Mouse (Mus musculus) small intestine, adult 2 months (tissue): Measurements from ENCODE around the gene Pcolce. TPM values are rescaled to one million over a fixed set of nuclear protein-coding genes. Genes with fewer than 3 reads are reported as not detected.

Experiments used
- H3K27ac ChIP-seq: fragments of 200-500 bp; 2 replicates; pipeline ENCODE4 v1.5.1; 2012; ENCODE audit warnings: low read depth, low read length, control low read depth, inconsistent platforms; ENCODE audit not compliant: insufficient read depth
- H3K27me3 ChIP-seq: fragments of 200-500 bp; 2 replicates; pipeline ENCODE4 v1.6.1; 2012; ENCODE audit warnings: mild to moderate bottlenecking, moderate library complexity, low read length, inconsistent platforms; ENCODE audit not compliant: control insufficient read depth, insufficient read depth
- H3K36me3 ChIP-seq: fragments of 200-500 bp; 2 replicates; pipeline ENCODE4 v1.6.1; 2012; ENCODE audit warnings: mild to moderate bottlenecking, low read length, control low read depth, inconsistent platforms; ENCODE audit not compliant: control insufficient read depth, insufficient read depth
- H3K4me1 ChIP-seq: fragments of 200-500 bp; 2 replicates; pipeline ENCODE4 v1.6.1; 2012; ENCODE audit warnings: low read length, inconsistent platforms, mixed read lengths; ENCODE audit not compliant: control insufficient read depth, insufficient read depth, insufficient read length
- H3K4me3 ChIP-seq: fragments of 200-500 bp; 2 replicates; pipeline ENCODE4 v1.5.1; 2012; ENCODE audit warnings: low read depth, mild to moderate bottlenecking, control low read depth, inconsistent platforms, low read length, moderate library complexity
- CTCF ChIP-seq: fragments of 200-500 bp; IDR thresholded peaks from 2 replicates; pipeline ENCODE4 v1.5.1; 2012; ENCODE audit warnings: low read depth, mild to moderate bottlenecking, control low read depth, inconsistent platforms, low read length, moderate library complexity, mixed read lengths; ENCODE audit not compliant: insufficient replicate concordance, insufficient read length; ENCODE audit errors: extremely low read depth
- POLR2A ChIP-seq: fragments of 200-500 bp; IDR thresholded peaks from 2 replicates; pipeline ENCODE4 v1.6.1; 2012; ENCODE audit warnings: low read depth, mild to moderate bottlenecking, control low read depth, inconsistent platforms, low read length, moderate library complexity
- WGBS: fragments of 180-500 bp; shearing (Covaris S2); methylation state at CpG from one replicate; pipeline ENCODE4 v1.1.7; 2018; 5-methylcytosine and 5-hydroxymethylcytosine counted together
- polyA plus RNA-seq: library from polyadenylated mRNA; depleted of rRNA; stranded (reverse); fragments of >200 nt; gene quantifications from 2 replicates; pipeline ENCODE4 v1.2.3, GENCODE M21; 2012

Gene Pcolce
- polyA plus RNA-seq, 1 experiment: 30.4 TPM

DNA sequence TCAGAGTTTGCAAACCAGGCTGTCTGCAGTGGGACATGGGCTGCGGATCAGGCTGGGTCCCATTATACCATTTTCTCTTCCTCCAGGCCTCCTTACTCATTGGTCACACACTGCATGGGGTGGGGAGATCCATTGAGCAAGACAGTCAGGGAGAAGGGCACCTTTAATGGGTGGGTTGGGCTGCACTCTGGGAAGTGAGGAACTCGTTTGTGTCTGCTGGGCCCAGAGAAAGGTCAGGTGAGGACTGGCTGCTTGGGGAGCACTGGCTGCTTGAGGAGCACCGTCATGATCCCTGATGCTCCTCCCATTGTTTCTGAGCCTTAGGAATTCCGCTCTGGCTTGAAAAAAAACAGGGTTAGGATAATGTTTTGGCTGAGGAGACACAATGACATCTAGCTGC is 29.3 kb upstream of the Pcolce start:
- Histone ChIP-seq H3K36me3 (peaks cover 46% of the 10 kb centered on the region), H3K27me3 (no peaks in the 10 kb centered on the region), H3K4me1 (peaks cover 6% of the 10 kb centered on the region), H3K27ac (no peak overlapping the region), H3K4me3 (no peak overlapping the region)
- 48% methylated on average over 4 of the region's 4 CpGs for WGBS
- no peak for TF ChIP-seq POLR2A
- TF ChIP-seq CTCF: no peak

DNA sequence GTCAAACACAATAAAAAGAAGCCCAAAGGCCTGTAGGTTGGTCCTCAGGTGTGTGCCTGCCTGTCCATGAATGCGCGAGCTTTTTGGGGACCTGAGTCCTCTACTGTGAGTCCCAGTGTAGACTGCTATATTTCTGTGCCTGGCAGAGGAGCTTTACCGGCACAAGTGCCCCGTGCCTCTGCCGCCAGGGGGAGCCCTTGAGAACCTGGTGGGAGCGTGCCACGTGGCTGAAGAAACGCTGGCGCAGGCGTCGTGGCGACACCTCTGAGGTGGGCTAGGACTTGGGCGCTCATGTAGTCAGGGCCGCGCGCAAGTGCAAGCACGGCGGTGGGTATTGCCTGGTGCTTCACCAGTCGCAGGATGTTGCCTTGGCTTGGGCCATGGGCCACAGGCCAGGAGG is 27.5 kb upstream of the Pcolce start, which contains the start of gene Sap25:
Gene Sap25, plus strand, starts transcription at position 281 of the 400 bp plus-strand sequence.
- WGBS: 82% methylated on average over 19 of the region's 19 CpGs
- TF ChIP-seq CTCF: peak; percentile 38; the same call in 1 of the 2 replicates
- 0 out of 2 replicates have a peak, but pooled peaks have one; percentile 2 for TF ChIP-seq POLR2A

DNA sequence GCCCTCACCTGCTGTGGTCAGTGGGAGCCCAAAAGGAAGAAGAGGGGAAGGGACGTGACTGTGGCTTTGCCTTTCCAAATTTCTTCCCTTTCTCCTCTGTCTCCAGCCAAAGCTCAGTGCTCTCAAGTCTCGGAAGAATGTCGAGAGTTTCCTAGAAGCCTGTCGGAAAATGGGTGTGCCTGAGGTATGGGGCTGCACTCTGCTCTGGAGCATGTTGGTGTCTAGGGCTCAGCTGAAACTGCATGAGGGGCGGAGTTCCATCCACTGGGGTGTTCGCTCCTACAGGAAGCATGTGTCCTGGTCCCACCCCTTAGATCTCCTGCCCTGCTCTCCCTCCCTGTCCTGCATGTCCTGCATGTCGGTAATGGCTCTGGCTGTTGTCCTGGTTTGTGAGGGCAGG is 25.9 kb upstream of the Pcolce start:
- Histone ChIP-seq H3K27me3 (no peaks in the 10 kb centered on the region), H3K27ac (no peak overlapping the region), H3K4me3 (no peak overlapping the region), H3K36me3 (peaks cover 77% of the 10 kb centered on the region), H3K4me1 (no peaks in the 10 kb centered on the region)
- WGBS: 84% methylated on average over 7 of the region's 7 CpGs
- no peak for TF ChIP-seq CTCF
- no peak for TF ChIP-seq POLR2A

More for the DNA sequence above, 27.5 kb upstream of the Pcolce start, which contains the start of gene Sap25:
- H3K4me3 ChIP-seq: no peak within 1 kb of the TSS
- H3K36me3 ChIP-seq: peaks cover 64% of the 10 kb centered on the region
- no peaks in the 10 kb centered on the region for H3K27me3 ChIP-seq
- no peak within 1 kb of the TSS for H3K27ac ChIP-seq
- H3K4me1 ChIP-seq: peaks cover 6% of the 10 kb centered on the region

DNA sequence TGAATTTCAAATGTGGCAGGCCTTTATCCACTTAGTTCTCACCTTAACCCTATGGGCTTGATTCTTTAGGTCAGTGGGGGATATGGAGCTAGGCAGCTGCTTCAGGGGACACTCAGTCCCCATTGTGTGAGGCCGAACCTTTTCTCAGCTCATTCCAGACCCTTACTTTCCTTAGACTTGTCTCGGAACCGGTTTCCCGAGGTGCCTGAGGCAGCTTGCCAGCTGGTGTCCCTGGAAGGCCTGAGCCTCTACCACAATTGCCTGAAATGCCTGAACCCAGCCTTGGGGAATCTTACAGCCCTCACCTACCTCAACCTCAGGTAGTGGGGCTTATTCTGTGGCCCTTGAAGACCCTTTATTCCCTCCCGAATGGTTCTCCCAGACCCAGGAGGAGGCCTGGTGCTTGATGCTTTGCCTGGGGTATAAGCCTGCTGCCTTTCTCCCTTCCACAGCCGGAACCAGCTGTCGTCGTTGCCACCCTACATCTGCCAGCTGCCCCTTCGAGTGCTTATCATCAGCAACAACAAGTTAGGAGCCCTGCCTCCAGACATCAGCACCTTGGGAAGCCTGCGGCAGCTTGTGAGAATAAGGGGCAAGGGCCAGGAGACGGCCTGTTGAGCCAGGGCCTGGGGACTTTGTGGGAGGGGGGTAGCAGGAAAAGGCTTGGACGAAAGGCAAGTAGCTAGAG is 20.0 kb upstream of the Pcolce start:
- no peak overlapping the region for H3K4me3 ChIP-seq
- TF ChIP-seq CTCF (no peak), POLR2A (no peak)
- H3K27ac ChIP-seq: no peak overlapping the region
- H3K36me3 ChIP-seq: peaks cover 46% of the 10 kb centered on the region
- H3K4me1 ChIP-seq: peaks cover 18% of the 10 kb centered on the region
- WGBS: 50% methylated on average over 12 of the region's 12 CpGs
- H3K27me3 ChIP-seq: no peaks in the 10 kb centered on the region

DNA sequence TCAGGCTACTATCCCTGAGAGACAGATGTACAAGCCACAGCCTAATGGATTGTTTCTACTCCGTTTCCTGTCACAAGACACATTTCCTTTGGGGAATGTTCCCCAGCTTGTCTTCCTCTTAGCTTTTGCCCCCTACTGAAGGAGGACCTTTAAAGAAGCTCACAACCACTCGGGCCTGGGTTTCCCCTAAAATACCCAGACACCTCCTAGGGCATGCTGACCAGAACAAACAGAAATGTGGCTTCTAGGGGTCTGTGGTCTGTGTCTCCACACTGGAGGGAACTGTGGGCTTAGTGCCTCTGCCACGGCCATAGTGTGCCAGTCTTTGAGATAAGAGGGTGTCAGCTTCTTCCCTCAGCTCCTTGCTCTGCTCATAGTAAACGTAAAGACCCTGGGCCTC is 18.0 kb upstream of the Pcolce start:
- 36% methylated on average over 4 of the region's 4 CpGs for WGBS
- Histone ChIP-seq H3K27ac (peak overlapping the region; percentile 92), H3K4me3 (peak overlapping the region; percentile 65), H3K27me3 (no peaks in the 10 kb centered on the region), H3K4me1 (peaks cover 18% of the 10 kb centered on the region), H3K36me3 (peaks cover 26% of the 10 kb centered on the region)
- no peak for TF ChIP-seq POLR2A
- no peak for TF ChIP-seq CTCF

DNA sequence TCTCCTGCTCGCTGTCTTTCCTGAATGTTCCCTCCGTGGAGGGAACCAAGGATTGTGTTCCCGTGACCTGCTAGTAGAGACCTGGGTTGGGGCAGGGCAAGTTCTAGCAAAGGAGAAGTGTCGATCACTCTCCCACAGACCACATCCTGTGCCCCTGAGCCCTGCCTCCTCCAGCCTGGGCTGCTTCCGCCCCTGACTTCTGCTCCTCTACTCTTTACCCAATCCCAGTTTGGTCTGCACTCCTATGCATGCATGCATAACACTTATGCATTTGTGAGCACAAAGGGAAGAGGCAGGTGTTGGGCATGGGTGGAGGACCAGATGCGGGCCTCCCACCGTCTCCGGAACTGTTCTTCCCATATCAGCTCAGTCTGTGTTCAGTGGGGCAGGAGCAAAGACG is 17.6 kb upstream of the Pcolce start:
- Histone ChIP-seq H3K27ac (peak overlapping the region; percentile 92), H3K36me3 (peaks cover 22% of the 10 kb centered on the region), H3K4me1 (peaks cover 18% of the 10 kb centered on the region), H3K4me3 (peak overlapping the region; percentile 65), H3K27me3 (no peaks in the 10 kb centered on the region)
- 19% methylated on average over 9 of the region's 9 CpGs for whole genome bisulfite sequencing
- TF ChIP-seq POLR2A: no peak

DNA sequence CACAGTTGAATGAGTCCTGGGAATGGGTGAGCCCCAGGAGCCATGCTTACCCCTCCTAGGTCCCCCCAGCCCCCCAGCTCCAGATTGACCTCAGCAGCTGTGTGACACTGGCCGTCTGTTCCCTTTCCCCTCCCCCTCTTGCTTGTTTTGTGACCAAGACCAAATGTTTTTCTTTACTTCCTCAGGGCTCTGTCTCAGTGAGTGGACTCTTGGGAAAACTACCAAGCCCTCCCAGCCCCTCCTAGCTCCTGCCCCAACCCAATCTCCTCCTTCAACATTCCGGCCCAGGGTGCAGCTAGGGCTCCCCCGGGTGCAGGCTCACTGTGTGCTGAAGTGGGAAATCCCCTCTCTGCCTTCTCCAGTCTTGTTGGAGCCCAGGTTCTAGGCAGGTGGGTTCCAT is 17.0 kb upstream of the Pcolce start:
- 7% methylated on average over 3 of the region's 3 CpGs for WGBS
- H3K27me3 ChIP-seq: no peaks in the 10 kb centered on the region
- TF ChIP-seq CTCF (no peak), POLR2A (0 out of 2 replicates have a peak, but pooled peaks have one; percentile 10)

More for the DNA sequence above, 17.0 kb upstream of the Pcolce start:
- peak overlapping the region; percentile 92 for H3K27ac ChIP-seq
- peak overlapping the region; percentile 65 for H3K4me3 ChIP-seq
- peaks cover 18% of the 10 kb centered on the region for H3K4me1 ChIP-seq
- H3K36me3 ChIP-seq: peaks cover 16% of the 10 kb centered on the region
